Mouse (Mus musculus) kidney, embryonic 16.5 days (tissue): Measurements from ENCODE around the gene Med16. TPM values are rescaled to one million over a fixed set of nuclear protein-coding genes. Genes with fewer than 3 reads are reported as not detected.
A peak's percentile ranks its signal among the peaks of the same experiment; 100 is the strongest.
"Not testable (repeated sequence)": the region's sequence is repeated elsewhere in the genome, so short reads cannot be mapped to it uniquely, and the experiment has no call there.

Experiments
- ATAC-seq: fragments of 200-750 bp; cut with Nextera tagmentation; 2 replicates; pipeline ENCODE4 v1.8.0; 2017; ENCODE audit warnings: moderate TSS enrichment; ENCODE audit not compliant: low FRiP score, low TSS enrichment
- H3K27ac ChIP-seq: fragments of 300-500 bp; sonication (generic); 2 replicates; pipeline ENCODE4 v1.5.1; 2014; ENCODE audit warnings: low read length
- H3K27me3 ChIP-seq: fragments of 300-500 bp; sonication (generic); 2 replicates; pipeline ENCODE4 v1.6.1; 2014; ENCODE audit warnings: low read length, control low read depth, mixed read lengths; ENCODE audit not compliant: insufficient read depth
- H3K36me3 ChIP-seq: fragments of 300-500 bp; sonication (generic); 2 replicates; pipeline ENCODE4 v1.6.1; 2014; ENCODE audit warnings: low read length, control low read depth, mixed read lengths; ENCODE audit not compliant: insufficient read depth
- H3K4me1 ChIP-seq: fragments of 300-500 bp; sonication (generic); 2 replicates; pipeline ENCODE4 v1.6.1; 2014; ENCODE audit warnings: low read length, control low read depth, mixed read lengths; ENCODE audit not compliant: insufficient read depth
- H3K4me2 ChIP-seq: fragments of 300-500 bp; sonication (generic); replicated peaks from 2 replicates; pipeline ENCODE4 v1.6.1; 2014; ENCODE audit warnings: low read depth, low read length
- H3K4me3 ChIP-seq: fragments of 300-500 bp; sonication (generic); 2 replicates; pipeline ENCODE4 v1.5.1; 2014; ENCODE audit warnings: mild to moderate bottlenecking, low read length
- H3K9ac ChIP-seq: fragments of 300-500 bp; sonication (generic); replicated peaks from 2 replicates; pipeline ENCODE4 v1.6.1; 2014; ENCODE audit warnings: low read length
- H3K9me3 ChIP-seq: fragments of 300-500 bp; sonication (generic); 2 replicates; pipeline ENCODE4 v1.6.1; 2016; ENCODE audit warnings: low read length, control low read depth
- WGBS: fragments of 180-500 bp; shearing (Covaris S2); extraction: QIAGEN DNeasy Blood & Tissue Kit; methylation state at CpG from one replicate; pipeline ENCODE4 v1.1.7; 2014; 5-methylcytosine and 5-hydroxymethylcytosine counted together
- polyA plus RNA-seq: library from polyadenylated mRNA; unstranded; fragments of >200 nt; fragmentation: Nextera tagmentation; extraction: Ambion mirVana; gene quantifications from 2 replicates; pipeline ENCODE4 v1.2.1, GENCODE M21; 2015

The Med16 gene
- polyA plus RNA-seq, 1 experiment from 2014 or later, result 71.0 TPM

- Histone ChIP-seq H3K9me3 (no peaks in the 10 kb centered on the region), H3K9ac (no peak overlapping the region), H3K4me2 (no peak overlapping the region), H3K27ac (no peak overlapping the region), H3K36me3 (peaks cover 53% of the 10 kb centered on the region), H3K4me1 (0 out of 2 replicates have a peak, but pooled peaks cover 12% of the 10 kb centered on the region), H3K4me3 (0 out of 2 replicates have a peak overlapping the region, but pooled peaks have one; percentile 86), H3K27me3 (no peaks in the 10 kb centered on the region)
- 86% methylated on average over 10 of the region's 10 CpGs for WGBS
- ATAC-seq, result no peak
These were observed 1.3 kb downstream of the Med16 start for GRCm38 (mm10) chr10:79907415-79907814.

GRCm38 (mm10) chr10:79906712-79907111 lies 2.0 kb downstream of the Med16 start:
- no peak overlapping the region for H3K9ac ChIP-seq
- ATAC-seq, result no peak
- H3K4me2 ChIP-seq, result no peak overlapping the region
- 88% methylated on average over 9 of the region's 9 CpGs for WGBS
- no peak overlapping the region for H3K4me3 ChIP-seq
- 0 out of 2 replicates have a peak, but pooled peaks cover 12% of the 10 kb centered on the region for H3K4me1 ChIP-seq
- H3K27me3 ChIP-seq, result no peaks in the 10 kb centered on the region
- no peak overlapping the region for H3K27ac ChIP-seq
- peaks cover 56% of the 10 kb centered on the region for H3K36me3 ChIP-seq
- H3K9me3 ChIP-seq, result no peaks in the 10 kb centered on the region

GRCm38 (mm10) chr10:79900951-79901410 lies 7.7 kb downstream of the Med16 start:
- peaks cover 69% of the 10 kb centered on the region for H3K36me3 ChIP-seq
- no peak overlapping the region for H3K9ac ChIP-seq
- no peak overlapping the region for H3K4me2 ChIP-seq
- H3K9me3 ChIP-seq, result no peaks in the 10 kb centered on the region
- 61% methylated on average over 2 of the region's 2 CpGs for WGBS
- no peak for ATAC-seq
- no peaks in the 10 kb centered on the region for H3K27me3 ChIP-seq
- H3K27ac ChIP-seq, result no peak overlapping the region
- peaks cover 7% of the 10 kb centered on the region; the same call in 1 of the 2 replicates for H3K4me1 ChIP-seq
- H3K4me3 ChIP-seq, result no peak overlapping the region

DNA sequence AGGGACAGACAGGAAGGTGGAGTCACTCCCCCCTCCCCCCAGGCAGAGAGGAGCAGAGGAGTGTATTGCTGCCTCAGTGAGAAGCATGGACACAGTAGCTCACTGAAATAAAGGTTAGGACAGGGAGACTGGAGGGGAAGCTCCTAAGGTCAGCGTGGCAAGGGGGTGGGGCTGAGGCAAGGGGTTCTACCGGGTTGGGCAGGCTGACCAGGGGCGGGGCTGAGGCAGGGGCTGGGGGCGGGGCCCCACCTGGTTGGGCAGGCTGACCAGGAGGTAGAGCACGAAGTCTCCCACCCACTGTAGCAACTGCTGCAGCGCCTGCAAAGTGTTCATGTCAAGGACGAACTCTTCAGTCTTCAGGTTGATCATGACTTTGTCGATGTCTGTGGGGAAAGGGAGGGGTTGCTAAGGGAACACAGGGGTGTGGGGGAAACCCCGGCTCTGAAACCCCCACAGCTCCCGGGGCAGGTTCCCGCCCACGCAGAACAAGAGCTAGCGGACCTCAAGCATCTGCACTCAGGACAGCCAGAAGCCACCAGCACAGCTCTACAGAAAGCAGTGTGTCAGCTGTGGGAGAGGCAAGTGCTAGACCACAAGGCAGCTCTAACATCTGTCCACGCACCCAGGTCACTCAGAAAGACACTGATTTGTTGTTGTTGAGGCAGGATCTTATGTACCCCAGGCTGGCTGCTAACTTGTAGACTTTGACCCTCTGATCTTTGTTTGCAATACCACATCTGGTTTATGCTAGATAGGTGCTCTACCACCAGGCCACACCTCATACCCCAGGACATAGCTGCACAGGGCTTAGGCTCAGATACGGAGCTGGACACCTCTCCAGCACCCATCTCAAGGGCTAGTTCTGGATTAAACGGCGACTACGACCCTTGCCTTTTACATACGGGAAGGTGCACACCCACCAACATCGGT lies 11.1 kb downstream of the Med16 start:
- no peaks in the 10 kb centered on the region for H3K27me3 ChIP-seq
- H3K9ac ChIP-seq, result 0 out of 2 replicates have a peak overlapping the region, but pooled peaks have one; percentile 16
- H3K9me3 ChIP-seq, result no peaks in the 10 kb centered on the region
- H3K4me1 ChIP-seq, result peaks cover 7% of the 10 kb centered on the region; the same call in 1 of the 2 replicates
- H3K4me3 ChIP-seq, result no peak overlapping the region
- H3K27ac ChIP-seq, result no peak overlapping the region
- ATAC-seq, result 0 out of 2 replicates have a peak, but pooled peaks have one; percentile 19
- WGBS, result 45% methylated on average over 20 of the region's 20 CpGs
- H3K4me2 ChIP-seq, result no peak overlapping the region
- H3K36me3 ChIP-seq, result peaks cover 52% of the 10 kb centered on the region

GRCm38 (mm10) chr10:79896814-79897213 lies 11.9 kb downstream of the Med16 start:
- H3K36me3 ChIP-seq, result peaks cover 44% of the 10 kb centered on the region
- H3K9ac ChIP-seq, result no peak overlapping the region
- no peak for ATAC-seq
- WGBS, result 76% methylated on average over 13 of the region's 13 CpGs
- no peak overlapping the region for H3K4me2 ChIP-seq
- no peak overlapping the region for H3K27ac ChIP-seq
- no peak overlapping the region for H3K4me3 ChIP-seq
- H3K4me1 ChIP-seq, result peaks cover 7% of the 10 kb centered on the region; the same call in 1 of the 2 replicates
- H3K27me3 ChIP-seq, result no peaks in the 10 kb centered on the region
- no peaks in the 10 kb centered on the region for H3K9me3 ChIP-seq

DNA sequence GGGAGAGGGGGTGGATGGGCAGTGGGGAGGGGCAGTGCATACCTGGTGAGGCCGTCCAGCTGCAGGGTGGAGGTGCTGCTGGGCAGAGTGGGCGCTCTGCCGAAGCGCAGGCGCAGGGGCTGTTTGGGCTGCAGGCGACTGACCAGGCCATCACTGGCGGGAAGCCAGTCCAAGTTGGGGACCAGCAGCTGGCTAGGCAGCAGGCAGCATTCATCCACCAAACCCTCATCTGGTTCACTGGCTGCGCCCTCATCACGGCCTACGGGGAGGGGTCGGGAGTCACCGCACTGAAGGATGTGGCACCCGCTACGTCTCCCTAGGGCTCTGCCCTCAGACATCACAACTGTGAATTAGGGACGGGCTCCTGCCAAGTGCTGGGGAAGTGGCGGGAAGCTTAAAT lies 12.4 kb downstream of the Med16 start:
- peaks cover 40% of the 10 kb centered on the region for H3K36me3 ChIP-seq
- no peak for ATAC-seq
- H3K4me2 ChIP-seq, result no peak overlapping the region
- H3K4me3 ChIP-seq, result no peak overlapping the region
- H3K27me3 ChIP-seq, result no peaks in the 10 kb centered on the region
- H3K4me1 ChIP-seq, result peaks cover 7% of the 10 kb centered on the region; the same call in 1 of the 2 replicates
- no peaks in the 10 kb centered on the region for H3K9me3 ChIP-seq
- H3K9ac ChIP-seq, result no peak overlapping the region
- 85% methylated on average over 16 of the region's 16 CpGs for WGBS
- H3K27ac ChIP-seq, result no peak overlapping the region

GRCm38 (mm10) chr10:79892451-79893118 lies 16.1 kb downstream of the Med16 start:
- not testable (repeated sequence) for H3K4me3 ChIP-seq, H3K4me2 ChIP-seq, H3K9me3 ChIP-seq, H3K27me3 ChIP-seq, H3K27ac ChIP-seq, H3K9ac ChIP-seq, H3K4me1 ChIP-seq
- peaks cover 26% of the 10 kb centered on the region for H3K36me3 ChIP-seq
- 43% methylated on average over 22 of the region's 22 CpGs for WGBS
- 0 out of 2 replicates have a peak, but pooled peaks have one; percentile 16 for ATAC-seq

DNA sequence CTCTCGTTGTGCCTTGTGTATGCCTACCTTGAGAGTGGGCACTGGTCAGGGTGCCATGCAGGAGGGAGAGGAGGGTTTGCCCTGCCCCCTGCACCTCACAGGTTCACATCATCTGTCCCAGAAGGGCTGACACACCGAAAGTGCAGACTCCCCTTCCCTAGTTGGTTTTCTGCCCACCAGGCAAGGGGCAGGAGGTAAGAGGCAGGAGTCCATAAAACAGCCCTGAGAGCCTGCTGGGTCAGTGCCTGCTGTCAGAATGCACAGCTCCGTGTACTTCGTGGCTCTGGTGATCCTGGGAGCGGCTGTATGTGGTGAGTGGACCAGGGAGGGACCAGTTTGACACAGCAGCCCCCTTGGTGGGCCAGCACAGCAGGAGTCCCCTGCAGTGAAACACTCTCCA lies 18.1 kb downstream of the Med16 start, which contains the start of gene Cfd:
Gene Cfd (plus strand): TSS at position 184 of the 400 bp plus-strand sequence.
- H3K4me2 ChIP-seq, result no peak within 1 kb of the TSS
- no peak within 1 kb of the TSS for H3K4me3 ChIP-seq
- H3K4me1 ChIP-seq, result no peaks in the 10 kb centered on the region
- no peak within 1 kb of the TSS for H3K27ac ChIP-seq
- peaks cover 8% of the 10 kb centered on the region for H3K36me3 ChIP-seq
- H3K27me3 ChIP-seq, result no peaks in the 10 kb centered on the region
- WGBS, result 35% methylated on average over 5 of the region's 5 CpGs
- no peaks in the 10 kb centered on the region for H3K9me3 ChIP-seq
- H3K9ac ChIP-seq, result no peak within 1 kb of the TSS
- no peak for ATAC-seq

- no peak for ATAC-seq
- Histone ChIP-seq H3K27me3 (no peaks in the 10 kb centered on the region), H3K27ac (no peak overlapping the region), H3K4me1 (no peaks in the 10 kb centered on the region), H3K36me3 (no peaks in the 10 kb centered on the region), H3K9me3 (no peaks in the 10 kb centered on the region), H3K4me3 (no peak overlapping the region), H3K4me2 (no peak overlapping the region), H3K9ac (no peak overlapping the region)
- WGBS, result 50% methylated on average over 2 of the region's 2 CpGs
These were observed 19.3 kb downstream of the Med16 start for GRCm38 (mm10) chr10:79889386-79889785.
